Mouse (Mus musculus): ENCODE measurements around the gene Ppp3ca. TPM values are rescaled to one million over a fixed set of nuclear protein-coding genes. Genes with fewer than 3 reads are reported as not detected.

The Ppp3ca gene
- polyA plus RNA-seq, 1 experiment from 2014 or later, result 64.6 TPM

GRCm38 (mm10) chr3:136872533-136873095, 202.7 kb downstream of the Ppp3ca start:
- H3K4me3 ChIP-seq, result no peak overlapping the region
- H3K36me3 ChIP-seq, result no peaks in the 10 kb centered on the region
- no peaks in the 10 kb centered on the region for H3K9me3 ChIP-seq
- no peak overlapping the region for H3K9ac ChIP-seq
- H3K27ac ChIP-seq, result no peak overlapping the region
- H3K4me2 ChIP-seq, result no peak overlapping the region
- H3K4me1 ChIP-seq, result peaks cover 18% of the 10 kb centered on the region
- no peaks in the 10 kb centered on the region for H3K27me3 ChIP-seq
- ATAC-seq (ENCODE audit: borderline replicate concordance, extremely low read depth, low FRiP score, low TSS enrichment), result no peak
- WGBS, result 45% methylated on average over 8 of the region's 8 CpGs

- Histone ChIP-seq H3K4me2 (no peak overlapping the region), H3K9me3 (no peaks in the 10 kb centered on the region), H3K27ac (no peak overlapping the region), H3K4me3 (no peak overlapping the region), H3K9ac (no peak overlapping the region), H3K4me1 (peaks cover 18% of the 10 kb centered on the region), H3K36me3 (0 out of 2 replicates have a peak, but pooled peaks cover 4% of the 10 kb centered on the region), H3K27me3 (no peaks in the 10 kb centered on the region)
- WGBS, result 87% methylated on average over 7 of the region's 7 CpGs
- ATAC-seq (ENCODE audit: borderline replicate concordance, extremely low read depth, low FRiP score, low TSS enrichment), result no peak
These were observed 204.0 kb downstream of the Ppp3ca start for GRCm38 (mm10) chr3:136873809-136874449.

GRCm38 (mm10) chr3:136874566-136874965, 204.6 kb downstream of the Ppp3ca start:
- WGBS, result 76% methylated on average over 5 of the region's 5 CpGs
- H3K4me1 ChIP-seq, result peaks cover 18% of the 10 kb centered on the region
- no peak overlapping the region for H3K4me2 ChIP-seq
- H3K27ac ChIP-seq, result no peak overlapping the region
- no peak for ATAC-seq (ENCODE audit: borderline replicate concordance, extremely low read depth, low FRiP score, low TSS enrichment)
- H3K4me3 ChIP-seq, result no peak overlapping the region
- H3K36me3 ChIP-seq, result 0 out of 2 replicates have a peak, but pooled peaks cover 4% of the 10 kb centered on the region
- no peak overlapping the region for H3K9ac ChIP-seq
- H3K27me3 ChIP-seq, result no peaks in the 10 kb centered on the region
- no peaks in the 10 kb centered on the region for H3K9me3 ChIP-seq

GRCm38 (mm10) chr3:136887741-136888140, 217.8 kb downstream of the Ppp3ca start:
- no peaks in the 10 kb centered on the region for H3K9me3 ChIP-seq
- WGBS, result 80% methylated on average over 9 of the region's 9 CpGs
- no peak for ATAC-seq (ENCODE audit: borderline replicate concordance, extremely low read depth, low FRiP score, low TSS enrichment)
- no peak overlapping the region for H3K9ac ChIP-seq
- H3K4me3 ChIP-seq, result no peak overlapping the region
- H3K36me3 ChIP-seq, result no peaks in the 10 kb centered on the region
- H3K27me3 ChIP-seq, result no peaks in the 10 kb centered on the region
- no peak overlapping the region for H3K4me2 ChIP-seq
- H3K4me1 ChIP-seq, result no peaks in the 10 kb centered on the region
- no peak overlapping the region for H3K27ac ChIP-seq

DNA sequence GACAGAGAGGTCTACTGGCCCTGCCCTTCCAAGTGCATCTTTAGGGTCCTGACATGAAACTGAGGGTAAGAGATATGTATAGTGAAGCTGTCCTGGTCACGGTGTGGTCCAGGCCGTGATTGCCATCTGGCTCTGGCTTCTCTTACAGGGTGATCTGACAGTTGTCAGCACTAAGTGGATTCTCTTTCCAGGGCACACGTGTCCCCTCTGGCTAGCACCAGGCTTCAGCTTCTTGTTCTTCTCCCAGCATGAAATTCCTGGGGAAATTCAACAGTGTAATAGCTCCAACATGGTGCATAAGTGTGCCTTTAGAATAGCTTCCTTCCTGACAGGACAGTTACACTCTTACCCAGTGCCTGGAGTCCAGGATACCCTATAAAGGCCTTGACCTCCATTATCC, 222.2 kb downstream of the Ppp3ca start:
- no peak overlapping the region for H3K4me3 ChIP-seq
- no peak overlapping the region for H3K4me2 ChIP-seq
- 77% methylated on average over 3 of the region's 3 CpGs for WGBS
- no peak overlapping the region for H3K27ac ChIP-seq
- no peaks in the 10 kb centered on the region for H3K4me1 ChIP-seq
- no peak for ATAC-seq (ENCODE audit: borderline replicate concordance, extremely low read depth, low FRiP score, low TSS enrichment)
- no peak overlapping the region for H3K9ac ChIP-seq
- peaks cover 6% of the 10 kb centered on the region; the same call in 1 of the 2 replicates for H3K36me3 ChIP-seq
- H3K27me3 ChIP-seq, result no peaks in the 10 kb centered on the region
- no peaks in the 10 kb centered on the region for H3K9me3 ChIP-seq

- 81% methylated on average over 18 of the region's 18 CpGs for WGBS
- H3K9ac ChIP-seq, result no peak overlapping the region
- no peak for ATAC-seq (ENCODE audit: borderline replicate concordance, extremely low read depth, low FRiP score, low TSS enrichment)
- no peak overlapping the region for H3K4me2 ChIP-seq
- H3K9me3 ChIP-seq, result no peaks in the 10 kb centered on the region
- peaks cover 6% of the 10 kb centered on the region; the same call in 1 of the 2 replicates for H3K36me3 ChIP-seq
- no peak overlapping the region for H3K27ac ChIP-seq
- H3K4me1 ChIP-seq, result no peaks in the 10 kb centered on the region
- H3K4me3 ChIP-seq, result no peak overlapping the region
- no peaks in the 10 kb centered on the region for H3K27me3 ChIP-seq
These were observed 223.9 kb downstream of the Ppp3ca start for GRCm38 (mm10) chr3:136893596-136894402.

DNA sequence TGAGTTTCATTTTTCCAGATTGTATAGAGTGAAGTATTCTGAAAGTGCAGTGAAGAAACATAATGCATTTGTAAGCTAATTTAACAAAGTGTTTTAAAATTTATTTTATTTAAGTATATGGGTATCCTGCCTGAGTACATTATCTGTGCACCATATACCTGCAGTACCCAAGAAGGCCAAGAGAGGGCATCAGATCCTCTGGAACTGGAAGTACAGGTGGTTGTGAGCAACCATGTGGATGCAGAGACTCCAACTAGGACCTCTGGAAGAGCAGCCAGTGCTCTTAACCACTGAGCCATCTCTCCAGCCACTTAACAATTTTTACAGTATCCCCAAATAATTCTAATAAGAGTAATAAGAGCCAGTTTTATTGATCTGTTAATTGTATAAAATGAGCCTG, 225.6 kb downstream of the Ppp3ca start:
- no peak for ATAC-seq (ENCODE audit: borderline replicate concordance, extremely low read depth, low FRiP score, low TSS enrichment)
- Histone ChIP-seq H3K4me2 (no peak overlapping the region), H3K27me3 (no peaks in the 10 kb centered on the region), H3K9me3 (no peaks in the 10 kb centered on the region), H3K4me3 (no peak overlapping the region), H3K36me3 (peaks cover 6% of the 10 kb centered on the region; the same call in 1 of the 2 replicates), H3K4me1 (no peaks in the 10 kb centered on the region), H3K9ac (no peak overlapping the region), H3K27ac (no peak overlapping the region)

DNA sequence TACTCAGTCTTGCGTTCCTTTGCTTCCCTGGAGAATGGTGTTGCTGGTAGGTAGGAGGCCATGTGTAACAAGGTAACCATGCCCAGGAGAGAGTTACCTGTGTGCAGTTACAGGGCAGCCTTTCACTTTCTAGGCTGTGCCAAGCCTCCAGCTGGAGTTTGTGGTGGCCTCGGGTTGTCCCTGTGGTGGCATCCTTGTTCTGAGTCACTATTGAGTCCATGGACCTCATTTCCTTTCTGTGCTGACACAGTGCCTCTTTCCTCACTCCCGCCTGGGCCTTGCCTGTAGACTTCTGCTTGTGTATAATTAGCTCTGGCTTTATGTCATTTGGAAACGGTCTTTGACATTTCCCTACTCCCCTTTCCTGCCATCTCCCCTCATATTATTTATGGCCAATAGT, 226.4 kb downstream of the Ppp3ca start:
- Histone ChIP-seq H3K4me1 (no peaks in the 10 kb centered on the region), H3K4me2 (no peak overlapping the region), H3K9ac (no peak overlapping the region), H3K27me3 (no peaks in the 10 kb centered on the region), H3K36me3 (peaks cover 6% of the 10 kb centered on the region; the same call in 1 of the 2 replicates), H3K4me3 (no peak overlapping the region), H3K27ac (no peak overlapping the region), H3K9me3 (no peaks in the 10 kb centered on the region)
- WGBS, result 81% methylated on average over 4 of the region's 4 CpGs
- no peak for ATAC-seq (ENCODE audit: borderline replicate concordance, extremely low read depth, low FRiP score, low TSS enrichment)

DNA sequence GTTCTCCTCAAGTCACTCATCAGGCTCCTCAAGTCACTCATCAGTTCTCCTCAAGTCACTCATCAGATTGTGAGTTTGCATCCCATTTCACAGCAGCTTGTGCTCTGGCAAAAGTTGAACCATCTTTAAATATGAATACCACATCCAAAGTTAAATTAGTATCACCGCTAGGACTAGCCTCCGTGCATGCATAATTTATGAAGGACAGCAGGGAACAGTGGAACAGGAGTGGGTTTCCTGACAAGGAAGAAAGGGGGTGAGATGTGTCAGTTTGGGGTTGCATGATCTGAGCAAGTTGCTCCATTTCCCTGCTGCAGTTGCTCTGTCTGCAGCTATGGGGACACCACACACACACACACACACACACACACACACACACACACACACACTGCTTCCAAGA, 229.8 kb downstream of the Ppp3ca start:
- peaks cover 9% of the 10 kb centered on the region; the same call in 1 of the 2 replicates for H3K36me3 ChIP-seq
- ATAC-seq (ENCODE audit: borderline replicate concordance, extremely low read depth, low FRiP score, low TSS enrichment), result no peak
- no peak overlapping the region for H3K4me2 ChIP-seq
- H3K9ac ChIP-seq, result no peak overlapping the region
- no peaks in the 10 kb centered on the region for H3K4me1 ChIP-seq
- no peaks in the 10 kb centered on the region for H3K27me3 ChIP-seq
- no peak overlapping the region for H3K4me3 ChIP-seq
- no peak overlapping the region for H3K27ac ChIP-seq
- H3K9me3 ChIP-seq, result no peaks in the 10 kb centered on the region
- 88% methylated on average over 2 of the region's 2 CpGs for WGBS

DNA sequence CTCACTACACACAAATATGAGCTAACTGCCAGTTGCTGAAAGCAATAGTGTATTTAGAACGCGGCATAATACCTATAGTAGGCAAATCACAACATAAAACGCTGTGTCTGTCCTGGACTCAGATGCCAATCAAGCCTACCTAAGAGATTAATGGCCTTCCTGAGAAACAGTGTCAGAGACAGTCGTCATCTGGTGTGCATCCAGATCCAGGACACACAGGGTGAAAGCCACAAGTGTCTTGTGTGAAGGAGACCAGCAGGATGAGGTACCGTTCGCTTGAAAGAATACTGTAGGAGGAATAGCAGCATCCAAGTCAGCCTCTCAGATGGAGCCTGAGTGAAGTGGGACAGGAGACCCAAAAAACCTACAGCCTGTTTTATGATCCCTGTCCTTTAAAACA, 231.1 kb downstream of the Ppp3ca start:
- Histone ChIP-seq H3K4me2 (no peak overlapping the region), H3K4me1 (no peaks in the 10 kb centered on the region), H3K27me3 (no peaks in the 10 kb centered on the region), H3K4me3 (no peak overlapping the region), H3K36me3 (0 out of 2 replicates have a peak, but pooled peaks cover 3% of the 10 kb centered on the region), H3K27ac (no peak overlapping the region), H3K9me3 (no peaks in the 10 kb centered on the region), H3K9ac (no peak overlapping the region)
- 87% methylated on average over 6 of the region's 6 CpGs for whole genome bisulfite sequencing
- ATAC-seq (ENCODE audit: borderline replicate concordance, extremely low read depth, low FRiP score, low TSS enrichment), result no peak

GRCm38 (mm10) chr3:136902776-136903175, 232.9 kb downstream of the Ppp3ca start:
- no peak overlapping the region for H3K4me3 ChIP-seq
- H3K27me3 ChIP-seq, result no peaks in the 10 kb centered on the region
- H3K9me3 ChIP-seq, result no peaks in the 10 kb centered on the region
- H3K4me2 ChIP-seq, result no peak overlapping the region
- no peak for ATAC-seq (ENCODE audit: borderline replicate concordance, extremely low read depth, low FRiP score, low TSS enrichment)
- no peak overlapping the region for H3K9ac ChIP-seq
- WGBS, result 94% methylated on average over 18 of the region's 18 CpGs
- H3K36me3 ChIP-seq, result 0 out of 2 replicates have a peak, but pooled peaks cover 4% of the 10 kb centered on the region
- H3K4me1 ChIP-seq, result no peaks in the 10 kb centered on the region
- no peak overlapping the region for H3K27ac ChIP-seq

DNA sequence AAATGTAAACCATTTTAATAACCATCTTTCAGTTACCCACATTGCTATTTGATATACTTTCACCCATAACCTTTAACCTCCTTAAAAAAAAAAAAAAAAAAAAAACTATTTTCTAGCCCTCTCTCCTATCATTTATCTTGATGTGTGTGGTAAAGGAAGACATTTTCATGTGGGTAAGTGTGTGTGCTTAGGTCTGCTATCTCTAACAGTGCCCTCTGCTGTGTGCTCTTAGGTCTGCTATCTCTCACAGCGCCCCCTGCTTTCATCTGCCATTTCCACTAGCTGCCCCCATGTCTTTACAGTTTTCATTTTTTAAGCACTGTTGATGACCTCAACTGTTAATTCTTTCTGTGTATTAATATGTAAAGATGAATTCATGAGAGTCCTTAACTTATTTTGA, 235.7 kb downstream of the Ppp3ca start:
- no peak overlapping the region for H3K9ac ChIP-seq
- 0 out of 2 replicates have a peak, but pooled peaks cover 12% of the 10 kb centered on the region for H3K36me3 ChIP-seq
- H3K27me3 ChIP-seq, result no peaks in the 10 kb centered on the region
- no peaks in the 10 kb centered on the region for H3K4me1 ChIP-seq
- WGBS, result 74% methylated on average over 1 of the region's 1 CpGs
- no peak overlapping the region for H3K27ac ChIP-seq
- H3K4me3 ChIP-seq, result no peak overlapping the region
- ATAC-seq (ENCODE audit: borderline replicate concordance, extremely low read depth, low FRiP score, low TSS enrichment), result no peak
- no peak overlapping the region for H3K4me2 ChIP-seq
- no peaks in the 10 kb centered on the region for H3K9me3 ChIP-seq
